Mouse (Mus musculus) right cerebral cortex, postnatal 25 days (tissue): ENCODE data around the gene Pccb.

Experiments
- DNase-seq: peaks from one replicate; pipeline ENCODE4 v3.0.0; 2022

Pccb gene

DNA sequence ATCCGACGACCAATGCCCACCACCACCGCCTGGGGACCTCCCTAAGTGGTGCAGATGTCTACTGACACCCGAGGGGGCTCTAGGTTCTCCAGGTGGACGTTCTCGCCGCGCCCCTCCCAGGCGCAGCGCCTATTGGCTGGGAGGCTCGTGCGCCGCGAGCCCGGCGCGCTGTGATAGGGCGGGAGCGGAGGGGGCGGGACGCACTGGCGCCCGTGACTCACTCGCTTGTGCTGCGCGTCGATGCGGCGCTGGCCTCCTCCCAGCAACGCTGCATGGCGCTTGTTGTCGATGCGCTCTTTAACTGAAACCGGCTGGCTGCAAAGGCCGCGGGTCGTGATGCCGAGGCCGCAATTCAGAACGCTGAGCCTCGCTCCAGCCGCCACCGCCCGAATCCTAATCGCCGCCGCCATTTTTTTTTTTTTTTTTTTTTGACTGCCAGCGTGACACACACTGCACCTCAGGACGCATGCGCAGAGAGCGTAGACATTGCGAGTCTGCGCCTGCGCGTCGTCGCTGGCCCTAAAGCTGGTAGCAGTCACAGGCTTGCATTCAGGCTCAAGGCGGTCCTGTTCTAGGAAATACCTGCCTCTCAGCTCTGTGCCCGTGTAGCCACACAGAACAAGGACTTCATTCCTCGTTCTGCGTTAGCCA lies at the start of gene Pccb:
Gene Pccb (minus strand): TSS at position 451 of the 651 bp plus-strand sequence.
- DNase-seq = peak; percentile 92

DNA sequence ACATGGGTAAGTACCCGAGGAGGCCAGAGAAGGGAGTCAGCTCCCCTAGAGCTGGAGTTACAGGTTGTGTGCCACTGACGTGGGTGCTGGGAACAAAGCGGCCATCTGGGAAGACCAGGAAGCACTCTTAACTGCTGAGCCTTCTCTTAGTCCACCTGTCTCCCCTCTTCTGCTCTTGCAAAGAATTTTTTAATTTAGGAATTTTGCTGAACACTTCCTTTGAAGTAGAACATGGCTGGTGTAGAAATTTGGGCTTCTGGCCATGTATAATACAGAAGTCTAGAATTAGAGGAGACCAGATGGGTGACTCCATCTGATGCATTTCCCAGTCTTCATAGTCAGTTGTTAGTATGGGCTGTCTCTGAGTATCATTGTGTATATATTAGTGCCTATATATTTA lies 49.0 kb upstream of the Pccb start:
- DNase-seq = no peak

DNA sequence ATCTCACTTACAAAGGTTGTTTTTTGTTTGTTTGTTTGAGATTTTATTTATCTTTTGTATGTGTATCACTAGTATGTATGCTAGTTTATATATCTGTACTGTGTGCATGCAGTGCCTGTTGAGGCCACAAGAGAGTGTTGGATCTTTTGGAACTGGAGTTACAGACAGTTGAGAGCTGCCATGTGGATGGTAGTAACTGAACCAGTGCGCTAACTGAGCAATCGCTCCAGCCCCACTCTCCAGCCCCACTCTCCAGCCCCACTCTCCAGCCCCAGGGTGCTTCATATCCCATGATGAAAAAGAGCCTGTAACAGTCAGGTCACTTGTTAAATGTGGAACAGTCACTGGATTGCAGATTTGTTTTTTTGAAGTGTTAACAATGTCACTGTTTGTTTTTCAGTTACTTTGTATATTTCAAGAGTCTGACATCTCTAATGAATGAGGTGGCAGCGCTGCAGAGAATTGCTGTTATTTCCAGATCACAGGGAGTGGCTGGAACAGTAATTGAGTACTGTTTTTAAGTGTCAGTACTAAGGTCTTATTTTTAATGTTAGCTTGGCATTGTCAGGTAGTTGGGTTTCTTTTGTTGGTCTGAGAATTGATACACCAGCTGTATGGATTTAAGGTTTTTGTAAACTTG lies 45.5 kb upstream of the Pccb start:
- no peak for DNase-seq

DNA sequence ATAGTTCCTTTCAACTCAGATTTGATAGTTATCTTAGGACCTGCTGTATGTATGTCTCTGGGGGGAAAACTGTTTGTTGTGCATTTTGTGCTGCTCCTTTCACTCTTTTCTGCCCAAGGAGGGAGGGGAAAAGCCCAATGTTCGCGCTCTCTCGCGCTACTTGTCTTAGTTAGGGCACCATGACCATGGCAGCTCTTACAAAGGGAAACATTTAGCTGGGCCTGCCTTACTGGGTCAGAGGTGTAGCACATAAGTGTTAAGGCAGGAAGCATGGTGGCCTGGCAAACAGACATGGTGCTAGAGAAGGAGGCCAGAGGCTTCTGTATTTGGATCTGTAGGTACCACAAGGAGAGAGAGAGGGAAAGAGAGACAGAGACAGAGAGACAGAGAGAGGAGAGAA lies 43.9 kb upstream of the Pccb start:
- DNase-seq = no peak

DNA sequence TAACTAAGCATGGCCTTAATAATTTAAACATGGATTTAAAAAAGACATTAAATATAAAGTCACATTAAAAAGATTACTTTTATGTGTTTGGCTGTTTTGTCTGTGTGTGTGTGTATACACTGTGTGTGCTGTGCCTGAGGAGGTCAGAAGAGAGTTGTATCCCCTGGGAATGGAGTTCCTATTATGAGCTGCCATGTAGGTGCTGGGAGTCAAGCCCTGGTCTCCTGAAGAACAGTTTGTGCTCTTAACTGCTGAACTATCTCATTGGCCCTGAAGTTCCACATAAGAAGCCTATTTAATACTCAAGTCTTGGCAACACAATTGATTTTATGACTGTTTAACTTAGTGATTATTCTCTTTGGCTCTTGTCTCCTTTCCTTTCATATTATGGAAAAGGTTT lies 42.8 kb upstream of the Pccb start:
- no peak for DNase-seq

DNA sequence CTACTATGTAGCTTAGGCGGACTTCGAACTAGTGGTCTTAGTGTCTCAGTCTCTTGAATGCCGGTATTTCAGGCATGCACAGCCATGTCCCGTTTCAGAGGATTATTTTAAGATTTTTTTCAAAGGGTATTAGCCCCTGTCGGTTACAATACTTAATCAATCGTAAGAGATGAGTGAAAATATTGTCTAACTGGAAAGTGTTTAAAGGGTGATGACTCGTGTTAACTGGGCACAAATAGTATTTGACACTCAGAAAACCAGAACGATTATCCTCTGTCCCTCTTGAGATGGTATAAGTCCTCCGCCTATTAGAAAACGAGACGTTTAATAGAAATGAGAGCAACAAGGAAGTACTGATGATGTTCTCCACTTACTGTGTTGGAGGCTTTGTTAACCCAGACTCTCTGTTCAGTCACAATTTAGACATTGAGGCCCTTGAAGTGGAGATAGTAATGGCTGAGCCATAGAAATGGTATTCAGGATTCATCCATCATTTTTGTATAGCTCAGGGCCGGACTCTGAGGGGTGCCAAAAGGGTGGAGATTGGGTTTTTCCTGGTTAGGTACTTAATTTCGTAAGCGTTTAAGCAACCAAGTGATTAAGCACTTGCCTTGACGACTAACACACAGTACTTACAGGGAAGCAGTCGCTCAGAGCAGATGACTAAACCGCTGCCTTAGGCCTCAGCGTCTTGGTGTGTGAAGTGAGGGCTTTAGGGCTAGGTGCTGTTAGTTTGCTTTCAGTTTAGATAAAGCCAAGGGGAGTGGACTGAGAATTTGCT lies 41.6 kb upstream of the Pccb start:
- no peak for DNase-seq

DNA sequence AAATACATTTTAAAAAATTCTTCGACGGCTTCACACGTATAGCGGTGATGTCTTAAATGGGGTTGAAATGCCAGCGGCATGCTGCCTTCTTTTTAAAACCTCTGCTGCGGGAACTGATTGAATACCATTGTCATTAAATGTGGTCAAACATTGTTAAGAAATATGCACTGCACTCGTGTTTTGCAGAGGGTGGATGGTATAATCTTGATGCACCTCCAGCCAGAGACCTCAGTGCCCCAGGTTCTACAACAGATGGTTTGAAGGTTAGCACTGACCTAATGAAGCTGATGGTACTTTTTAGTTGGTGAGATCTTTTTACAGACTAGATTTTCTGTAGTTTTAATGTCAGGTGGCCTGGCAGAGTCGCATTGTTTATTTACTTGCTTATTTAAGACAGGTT lies 41.0 kb upstream of the Pccb start:
- DNase-seq = no peak

DNA sequence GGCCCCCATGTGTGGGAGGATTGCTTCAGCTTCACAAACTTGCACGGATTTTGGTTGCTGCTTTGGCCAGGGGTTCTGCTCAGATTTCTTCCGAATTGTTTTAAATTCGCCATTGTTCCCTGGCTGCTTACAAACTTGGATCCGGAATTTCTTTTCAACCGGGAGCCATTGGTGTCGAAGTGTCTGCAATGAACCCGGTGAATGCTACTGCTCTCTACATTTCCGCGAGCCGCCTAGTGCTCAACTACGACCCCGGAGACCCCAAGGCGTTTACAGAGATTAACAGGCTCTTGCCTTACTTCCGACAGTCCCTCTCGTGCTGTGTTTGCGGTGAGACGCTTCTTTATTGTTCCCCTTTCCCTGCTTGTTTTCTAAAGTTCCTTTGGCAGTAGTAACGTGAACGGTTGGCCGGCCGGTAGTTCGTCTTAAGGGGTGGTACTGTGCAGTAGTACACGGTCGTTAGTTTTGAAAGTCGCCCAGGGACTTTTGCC lies 40.4 kb upstream of the Pccb start:
- no peak for DNase-seq

DNA sequence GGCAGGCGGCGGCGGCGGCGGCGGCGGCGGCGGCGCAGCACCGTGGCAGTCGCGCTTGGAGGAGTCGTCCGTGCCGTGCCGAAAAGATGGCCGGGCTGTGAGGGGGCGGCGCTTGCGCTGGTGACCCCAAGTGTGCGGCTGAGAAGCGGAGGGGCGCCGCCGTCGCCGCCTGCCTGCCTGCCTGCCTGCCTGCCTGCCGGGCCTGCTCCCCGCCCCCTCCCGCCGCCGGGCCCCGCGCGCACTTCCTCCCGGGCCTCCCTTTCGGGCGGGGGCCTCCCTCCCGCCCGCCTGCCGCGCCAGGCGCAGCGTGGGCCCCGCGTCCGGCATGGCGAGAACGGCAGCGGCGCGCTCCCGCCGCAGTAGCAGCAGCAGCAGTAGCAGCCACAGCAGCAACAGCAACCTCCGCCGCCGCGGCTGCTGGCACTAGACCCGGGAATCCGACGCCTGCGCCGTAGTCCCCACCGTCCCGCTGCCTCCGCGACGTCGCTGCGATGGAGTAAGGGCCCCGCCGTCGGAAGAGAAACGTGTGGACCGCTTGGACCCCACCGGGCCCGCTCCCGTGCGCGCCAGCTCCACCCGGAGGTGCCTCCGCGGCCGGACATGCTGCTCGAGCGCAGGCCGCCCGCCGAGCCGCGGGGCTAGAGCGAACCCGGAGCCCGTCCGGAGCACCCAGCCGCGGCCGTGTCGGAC lies 39.8 kb upstream of the Pccb start:
- peak; percentile 86 for DNase-seq

DNA sequence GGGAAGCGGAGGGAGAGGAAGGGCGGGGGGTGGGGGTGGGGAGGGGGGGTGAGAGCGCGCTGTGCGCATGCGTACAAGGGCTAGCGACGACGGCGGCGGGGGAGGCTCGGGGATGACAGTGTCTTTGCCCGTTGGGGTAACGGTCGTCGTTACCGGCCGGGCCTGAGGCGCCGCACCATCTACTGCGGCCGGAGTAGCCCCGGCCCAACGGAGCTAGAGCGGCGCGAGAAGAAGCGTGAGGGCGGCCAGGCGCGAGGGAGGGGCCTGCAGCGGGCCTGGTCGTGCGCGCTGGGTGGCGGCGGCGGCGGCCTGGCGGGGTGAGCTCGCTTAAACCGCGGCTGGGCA lies 39.3 kb upstream of the Pccb start, which contains the start of gene Msl2:
Gene Msl2 (plus strand): TSS at position 115 of the 345 bp plus-strand sequence.
- no peak for DNase-seq

- DNase-seq = peak; percentile 99
Observed at GRCm38 (mm10) chr9:101073041-101073986, 38.6 kb upstream of the Pccb start.

- DNase-seq = no peak
Observed at GRCm38 (mm10) chr9:101072506-101072905, 37.8 kb upstream of the Pccb start.

DNA sequence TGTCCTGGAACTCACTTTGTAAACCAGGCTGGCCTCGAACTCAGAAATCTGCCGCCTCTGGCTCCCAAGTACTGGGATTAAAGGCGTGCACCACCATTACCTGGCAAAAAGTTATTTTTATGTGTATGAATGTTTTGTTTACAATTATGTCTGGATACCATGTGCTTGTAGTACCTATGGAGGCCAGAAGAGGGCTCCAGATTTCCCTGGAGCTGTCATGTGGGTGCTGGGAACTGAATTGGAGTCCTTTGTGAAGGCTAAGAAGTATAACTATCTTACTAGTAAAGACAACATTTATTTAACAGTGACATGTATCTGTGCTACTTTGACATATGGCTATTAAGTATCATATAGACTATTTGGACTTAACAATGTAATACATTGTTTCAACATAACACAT lies 35.1 kb upstream of the Pccb start:
- no peak for DNase-seq

DNA sequence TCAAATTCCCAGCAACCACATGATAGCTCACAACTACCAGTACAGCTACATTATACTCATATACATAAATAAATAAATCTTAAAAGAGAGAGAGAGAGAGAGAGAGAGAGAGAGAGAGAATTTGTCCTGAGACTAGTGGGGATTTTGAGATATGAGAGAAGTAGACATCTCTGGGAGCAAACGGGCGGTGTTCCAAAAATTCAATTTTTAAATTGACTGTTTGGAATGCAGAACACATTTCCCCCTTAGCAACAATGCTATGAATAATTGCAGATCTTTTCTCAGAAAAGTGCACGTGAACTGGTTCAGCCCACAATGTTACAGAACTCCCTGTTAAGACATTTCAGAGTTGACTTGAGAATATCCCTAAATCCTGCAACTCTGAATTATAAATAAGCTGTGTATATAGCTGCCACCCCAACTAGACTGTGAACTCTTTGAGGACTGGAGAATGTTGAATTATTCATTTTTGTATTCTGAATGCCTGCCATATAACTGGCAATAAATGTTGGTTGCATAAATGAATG lies 30.4 kb upstream of the Pccb start:
- no peak for DNase-seq

GRCm38 (mm10) chr9:101062253-101062780 lies 27.6 kb upstream of the Pccb start:
- DNase-seq = no peak

DNA sequence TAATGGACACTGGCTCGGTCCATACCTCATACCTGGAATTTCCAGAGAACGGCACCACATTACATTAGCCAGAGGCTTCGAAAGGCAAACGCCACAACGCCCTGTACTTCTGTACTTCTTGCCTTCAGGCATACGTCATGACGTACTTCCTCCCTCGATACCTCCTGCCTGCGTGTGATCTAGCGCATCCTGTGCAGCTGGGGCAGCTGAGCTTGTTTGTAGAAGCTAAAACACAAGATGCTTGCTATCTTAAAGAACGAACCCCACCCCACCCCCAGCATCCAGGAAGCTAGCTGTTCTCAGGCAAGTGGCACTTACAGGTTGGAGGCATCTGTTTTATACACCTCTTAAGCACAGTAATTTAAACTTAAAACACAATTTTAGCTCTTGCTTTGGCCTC lies 26.3 kb upstream of the Pccb start:
- DNase-seq = no peak

- DNase-seq = no peak
Observed at GRCm38 (mm10) chr9:101057156-101057555, 22.5 kb upstream of the Pccb start.

DNA sequence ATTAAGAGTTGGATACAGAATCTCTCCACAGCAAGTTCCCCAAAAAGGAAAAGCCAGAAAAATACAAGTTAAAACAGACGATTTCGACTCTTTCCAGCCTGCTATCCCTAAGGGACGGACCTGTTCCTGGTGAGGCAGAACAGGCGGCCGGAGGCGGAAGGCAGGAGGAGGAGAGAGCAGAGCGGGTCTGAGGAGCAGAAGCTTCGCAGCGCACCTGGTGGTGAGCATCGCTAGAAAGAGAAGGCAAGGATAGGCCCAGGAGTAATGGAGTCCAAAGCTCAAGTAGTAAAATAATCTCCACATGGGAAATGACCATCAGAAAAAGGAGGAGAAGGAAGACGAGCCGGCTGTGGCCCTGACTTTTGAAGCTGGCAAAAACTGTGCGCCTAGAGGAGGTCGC lies 18.6 kb upstream of the Pccb start:
- peak; percentile 19 for DNase-seq

DNA sequence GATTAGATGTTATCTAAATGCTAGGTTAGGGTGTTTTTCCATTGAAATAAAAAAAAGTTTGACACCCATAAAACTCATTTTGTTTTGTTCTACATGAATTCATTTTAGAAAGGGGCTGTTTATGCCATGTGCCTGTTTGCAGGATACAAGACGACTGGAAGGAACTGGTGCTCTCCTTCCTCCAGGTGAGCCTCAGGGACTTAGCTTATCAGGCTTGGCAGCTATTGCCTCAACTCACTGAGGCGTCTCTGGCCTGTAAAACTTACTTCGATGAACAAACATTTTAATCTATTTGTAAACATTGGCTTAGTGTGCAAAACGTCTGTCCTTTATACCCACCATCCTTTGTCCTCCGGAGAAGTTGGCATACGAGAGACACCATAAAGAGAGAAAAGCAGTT lies 18.0 kb upstream of the Pccb start:
- no peak for DNase-seq

DNA sequence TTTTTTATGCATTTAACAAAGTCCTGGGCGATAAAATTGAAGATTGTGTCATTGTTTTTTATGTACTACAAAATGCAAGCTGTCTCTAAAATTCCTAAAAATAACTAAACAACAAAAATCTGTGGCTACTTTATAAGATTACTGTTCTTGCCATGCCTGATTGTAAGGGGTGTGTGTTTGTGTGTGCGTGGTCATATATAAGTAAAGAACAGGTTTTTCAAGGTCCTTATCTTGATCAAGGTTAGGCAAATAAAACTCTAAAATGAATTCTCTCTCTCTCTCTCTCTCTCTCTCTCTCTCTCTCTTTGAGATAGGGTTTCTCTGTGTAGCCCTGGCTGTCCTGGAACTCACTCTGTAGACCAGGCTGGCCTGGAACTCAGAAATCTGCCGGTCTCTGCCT lies 17.3 kb upstream of the Pccb start:
- DNase-seq = no peak

- DNase-seq = no peak
Observed at GRCm38 (mm10) chr9:101045710-101046338, 11.1 kb upstream of the Pccb start.
